Mouse (Mus musculus): ENCODE data around the gene Fam180a. TPM values are rescaled to one million over a fixed set of nuclear protein-coding genes. Genes with fewer than 3 reads are reported as not detected.

The Fam180a gene
- total and polyA plus RNA-seq, 3 experiments = not detected

DNA sequence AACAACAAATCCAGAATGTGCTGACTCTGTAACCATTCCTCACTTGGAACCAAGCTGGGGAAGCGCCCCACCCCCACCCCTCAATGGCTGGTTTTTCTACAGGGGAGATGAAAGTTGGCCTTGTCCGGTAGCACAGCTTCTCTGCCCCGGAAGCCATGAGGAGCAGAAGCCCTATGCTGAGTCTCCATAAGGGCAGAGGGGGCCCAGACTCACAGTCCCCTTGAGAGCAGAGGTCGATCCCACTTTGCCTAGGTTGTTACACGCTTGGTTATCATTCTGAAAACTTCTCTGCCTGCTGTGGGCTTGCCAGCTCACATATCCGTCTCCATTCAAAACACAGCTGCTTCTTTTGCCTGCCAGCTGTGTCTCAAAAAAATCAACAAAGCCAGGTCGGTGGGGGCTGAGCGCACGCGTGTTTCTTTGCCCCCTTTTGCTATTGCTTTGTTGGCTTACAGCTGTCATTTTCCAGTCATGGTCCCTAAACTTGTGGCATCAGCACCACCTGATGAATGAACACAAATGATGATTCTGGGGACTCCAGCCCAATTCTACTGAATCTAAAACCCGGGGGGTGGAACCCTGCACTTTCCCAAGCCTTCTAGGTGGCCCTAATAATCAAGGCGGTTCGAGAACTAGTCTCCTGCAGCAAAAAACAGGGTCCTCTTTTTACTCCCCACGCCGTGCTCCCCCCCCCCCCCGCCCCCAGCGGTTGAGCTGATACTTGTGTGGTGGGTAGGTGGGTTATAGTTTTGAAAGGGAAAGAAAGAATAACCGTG, 28.1 kb upstream of the Fam180a start:
- Histone ChIP-seq H3K79me2 (replicated peaks; ENCODE audit: control insufficient read depth, extremely low read depth, insufficient read depth, poor library complexity, severe bottlenecking) (no peaks in the 10 kb centered on the region), H3K9me3 (replicated peaks; ENCODE audit: low read length) (peaks cover 2% of the 10 kb centered on the region), H3K27me3 (replicated peaks) (peaks cover 4% of the 10 kb centered on the region), H3K4me3 (replicated peaks in 1 of 3; ENCODE audit: low read depth in 2 of 3, low read length in 2 of 3, poor library complexity in 1 of 3) (no peak overlapping the region), H3K36me3 (replicated peaks in 1 of 2; ENCODE audit: control insufficient read depth in 1 of 2, insufficient read depth in 1 of 2, low read length in 1 of 2) (no peaks in the 10 kb centered on the region), H3K4me2 (ENCODE audit: insufficient read depth, low read depth, poor library complexity, severe bottlenecking) (peak overlapping the region; percentile 19; the same call in 1 of the 2 replicates), H3K9ac (ENCODE audit: insufficient read depth, low read depth) (no peak overlapping the region), H3K4me1 (ENCODE audit: control insufficient read depth in 1 of 2, insufficient read depth in 2 of 2) (no peaks in the 10 kb centered on the region), H3K27ac (ENCODE audit: insufficient read depth, low read depth) (no peak overlapping the region)
- in situ Hi-C loops (cut with MboI; ENCODE audit: low pct_ligation_motif_present, low pct_unique_long_range_greater_than_20kb, low sequenced_read_pairs) (no loop called here), dilution Hi-C loops (cut with MboI; ENCODE audit: extremely low pct_ligation_motif_present, extremely low pct_unique_long_range_greater_than_20kb, low sequenced_read_pairs) (no loop called here)
- TF ChIP-seq USF2 (conservative IDR thresholded peaks at IDR 0.05; ENCODE audit: low read depth, low read length) = no peak
- no peak for TF ChIP-seq ELF1 (IDR thresholded peaks at IDR 0.05; ENCODE audit: low read depth, low read length)
- no peak for TF ChIP-seq CHD1 (IDR thresholded peaks at IDR 0.05; ENCODE audit: low read depth, low read length)
- TF ChIP-seq TBP (conservative IDR thresholded peaks at IDR 0.05; ENCODE audit: low read depth, low read length) = no peak
- no peak for TF ChIP-seq RCOR1 (conservative IDR thresholded peaks at IDR 0.05; ENCODE audit: low read depth, low read length)
- TF ChIP-seq CHD2 (IDR thresholded peaks at IDR 0.05; ENCODE audit: low read length) = no peak
- TF ChIP-seq MAZ (IDR thresholded peaks at IDR 0.05; ENCODE audit: low read depth, low read length) = no peak
- TF ChIP-seq MAFK (IDR thresholded peaks at IDR 0.05; ENCODE audit: insufficient replicate concordance, low read length) = no peak
- no peak for TF ChIP-seq CTCF (conservative IDR thresholded peaks at IDR 0.05 in 1 of 2, IDR thresholded peaks at IDR 0.05 in 1 of 2; ENCODE audit: low read depth in 2 of 2, low read length in 2 of 2)
- no peak for TF ChIP-seq ZNF384 (IDR thresholded peaks at IDR 0.05; ENCODE audit: low read depth, low read length)
- no peak for TF ChIP-seq JUND (conservative IDR thresholded peaks at IDR 0.05; ENCODE audit: low read depth, low read length)
- TF ChIP-seq NRF1 (IDR thresholded peaks at IDR 0.05; ENCODE audit: low read depth, low read length) = no peak
- no peak for TF ChIP-seq EP300 (IDR thresholded peaks at IDR 0.05; ENCODE audit: low read length)
- no peak for TF ChIP-seq POLR2A (IDR thresholded peaks at IDR 0.05; ENCODE audit: low read depth, low read length)
- no peak for TF ChIP-seq GABPA (IDR thresholded peaks at IDR 0.05; ENCODE audit: insufficient replicate concordance, low read depth, low read length)
- DNase-seq (ENCODE audit: extremely low read depth) = no peak

DNA sequence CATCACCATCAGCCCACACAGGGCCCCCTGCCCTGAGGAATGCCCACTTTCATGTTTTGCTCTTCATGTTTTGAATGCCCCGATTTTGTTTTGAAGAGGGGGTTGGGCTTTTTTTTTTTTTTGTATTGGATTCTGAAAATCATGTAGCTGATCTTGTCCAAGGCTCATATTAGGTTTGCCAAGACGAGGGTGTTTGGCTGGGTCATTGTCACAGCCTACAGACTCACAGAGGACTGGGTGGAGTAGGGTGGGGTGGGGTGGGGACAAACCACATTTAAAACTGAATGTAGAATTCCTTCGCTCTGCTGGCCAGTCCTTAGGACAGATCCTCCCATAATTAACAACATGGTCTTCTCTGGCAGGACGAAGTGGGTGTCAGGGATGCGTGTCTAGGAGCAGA, 27.5 kb upstream of the Fam180a start:
- TF ChIP-seq KAT2A (IDR thresholded peaks at IDR 0.05; ENCODE audit: insufficient replicate concordance, low read length) (no peak), POLR2A (IDR thresholded peaks at IDR 0.05; ENCODE audit: low read depth, low read length) (no peak), GABPA (IDR thresholded peaks at IDR 0.05; ENCODE audit: insufficient replicate concordance, low read depth, low read length) (no peak), NRF1 (IDR thresholded peaks at IDR 0.05; ENCODE audit: low read depth, low read length) (no peak), ZKSCAN1 (IDR thresholded peaks at IDR 0.05; ENCODE audit: borderline replicate concordance, low read depth, low read length) (no peak), HCFC1 (IDR thresholded peaks at IDR 0.05; ENCODE audit: low read depth, low read length) (no peak), JUN (IDR thresholded peaks at IDR 0.05; ENCODE audit: insufficient read depth, low read depth, low read length) (no peak), POLR2AphosphoS2 (IDR thresholded peaks at IDR 0.05; ENCODE audit: low read depth, low read length) (no peak), CHD2 (IDR thresholded peaks at IDR 0.05; ENCODE audit: low read length) (no peak), ELF1 (IDR thresholded peaks at IDR 0.05; ENCODE audit: low read depth, low read length) (no peak), ZC3H11A (IDR thresholded peaks at IDR 0.05; ENCODE audit: low read depth, low read length) (no peak), E2F4 (IDR thresholded peaks at IDR 0.05; ENCODE audit: insufficient replicate concordance, low read depth, low read length) (no peak)
- dilution Hi-C loops (cut with MboI; ENCODE audit: extremely low pct_ligation_motif_present, extremely low pct_unique_long_range_greater_than_20kb, low sequenced_read_pairs) = no loop called here
- no peak for DNase-seq (ENCODE audit: extremely low read depth)
- no peaks in the 10 kb centered on the region for H3K4me1 ChIP-seq (ENCODE audit: control insufficient read depth in 1 of 2, insufficient read depth in 2 of 2)
- in situ Hi-C loops (cut with MboI; ENCODE audit: low pct_ligation_motif_present, low pct_unique_long_range_greater_than_20kb, low sequenced_read_pairs) = no loop called here
- no peak overlapping the region for H3K9ac ChIP-seq (ENCODE audit: insufficient read depth, low read depth)
- peaks cover 4% of the 10 kb centered on the region for H3K27me3 ChIP-seq (replicated peaks)
- no peaks in the 10 kb centered on the region for H3K79me2 ChIP-seq (replicated peaks; ENCODE audit: control insufficient read depth, extremely low read depth, insufficient read depth, poor library complexity, severe bottlenecking)
- H3K4me2 ChIP-seq (ENCODE audit: insufficient read depth, low read depth, poor library complexity, severe bottlenecking) = no peak overlapping the region
- no peaks in the 10 kb centered on the region for H3K9me3 ChIP-seq (replicated peaks; ENCODE audit: low read length)
- no peaks in the 10 kb centered on the region for H3K36me3 ChIP-seq (replicated peaks in 1 of 2; ENCODE audit: control insufficient read depth in 1 of 2, insufficient read depth in 1 of 2, low read length in 1 of 2)
- no peak overlapping the region for H3K27ac ChIP-seq (ENCODE audit: insufficient read depth, low read depth)
- no peak overlapping the region for H3K4me3 ChIP-seq (replicated peaks in 1 of 3; ENCODE audit: low read depth in 2 of 3, low read length in 2 of 3, poor library complexity in 1 of 3)
